Mouse (Mus musculus) neutrophil, adult 5-6 weeks (primary cell): Measurements from ENCODE around the gene Myh7b. TPM values are rescaled to one million over a fixed set of nuclear protein-coding genes. Genes with fewer than 3 reads are reported as not detected.

ENCODE experiments used
- ATAC-seq: fragments of 151-379, 151-347 bp; 2 replicates; pipeline ENCODE4 v1.8.0; 2017; ENCODE audit warnings: mild to moderate bottlenecking, moderate TSS enrichment; ENCODE audit not compliant: insufficient number of reproducible peaks, poor library complexity, low FRiP score, severe bottlenecking; ENCODE audit errors: extremely low read depth
- total RNA-seq: library from RNA; stranded (forward); fragments of 200-1000 nt; gene quantifications from 2 replicates; pipeline ENCODE4 v1.2.3, GENCODE M21; 2017

The Myh7b gene
- total RNA-seq, 1 experiment from 2014 or later = not detected

- ATAC-seq = no peak
These were observed 60.2 kb downstream of the Myh7b start for GRCm38 (mm10) chr2:155671236-155671635.

- peak; percentile 66; the same call in 1 of the 2 replicates for ATAC-seq
These were observed 62.5 kb downstream of the Myh7b start for GRCm38 (mm10) chr2:155673546-155673945.

DNA sequence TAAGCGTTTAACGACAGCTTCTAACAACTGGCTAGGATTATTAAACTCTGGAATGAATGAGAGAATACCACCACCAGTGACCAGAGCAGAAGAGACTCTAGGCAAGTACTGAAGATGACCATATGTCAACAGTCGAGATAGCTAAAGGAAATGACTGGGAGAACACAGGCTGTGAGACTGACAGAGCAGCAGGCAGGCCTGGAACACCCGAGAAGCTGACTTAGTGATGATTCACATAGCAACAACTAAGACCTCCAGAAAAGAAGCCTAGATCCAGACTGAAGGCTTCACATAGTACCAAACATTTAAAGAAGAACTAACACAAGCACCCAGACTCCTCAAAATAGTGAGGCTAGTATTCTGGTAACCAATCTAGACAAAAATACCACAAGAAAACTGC lies 64.1 kb downstream of the Myh7b start:
- no peak for ATAC-seq

- ATAC-seq = peak; percentile 48; the same call in 1 of the 2 replicates
These were observed 68.6 kb downstream of the Myh7b start for GRCm38 (mm10) chr2:155679586-155680110.

DNA sequence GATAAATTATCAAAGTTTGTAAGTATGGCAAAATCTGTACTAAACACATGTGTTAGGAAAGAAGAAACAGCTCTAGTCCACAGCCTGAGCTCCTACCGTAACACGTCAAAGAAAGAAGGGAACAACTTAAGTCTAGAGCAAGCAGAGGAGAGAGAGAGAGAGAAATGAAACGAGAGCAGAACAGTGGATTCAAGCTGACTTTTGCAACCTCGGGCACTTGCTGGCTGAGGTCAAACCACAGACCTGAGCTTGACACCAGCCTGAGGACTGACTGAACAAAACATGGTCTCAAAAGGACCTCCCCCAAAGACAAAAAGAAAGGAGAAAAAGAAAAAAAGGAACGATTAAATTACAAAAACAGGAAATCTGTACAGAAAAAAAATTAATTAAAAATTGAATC lies 69.6 kb downstream of the Myh7b start:
- no peak for ATAC-seq

GRCm38 (mm10) chr2:155681194-155681593 lies 70.2 kb downstream of the Myh7b start:
- no peak for ATAC-seq

- ATAC-seq = no peak
These were observed 70.9 kb downstream of the Myh7b start for GRCm38 (mm10) chr2:155681874-155682273.

DNA sequence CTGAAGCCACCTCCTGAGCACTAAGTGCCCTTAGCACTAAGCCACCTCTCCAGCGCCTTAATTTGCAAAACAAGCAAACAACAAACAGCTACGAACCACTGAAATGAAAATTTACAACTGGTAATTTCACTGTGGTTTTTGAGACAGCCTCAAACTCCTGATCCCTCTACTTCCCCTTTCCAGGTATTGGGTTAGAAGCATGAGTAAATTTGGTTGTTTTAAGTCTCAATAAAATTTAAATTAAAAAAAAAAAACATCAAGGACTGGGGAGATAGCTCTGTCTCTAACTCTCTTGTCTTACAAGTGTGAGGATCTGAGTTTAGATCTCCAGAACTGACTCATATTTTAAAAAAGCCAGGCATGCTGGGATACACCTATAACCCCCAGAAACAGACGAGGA lies 72.1 kb downstream of the Myh7b start:
- no peak for ATAC-seq

GRCm38 (mm10) chr2:155683821-155684220 lies 72.8 kb downstream of the Myh7b start:
- ATAC-seq = no peak

Other genes with a start within 250 kb of the Myh7b start
- 33.0 and 36.5 TPM in 2 replicates for gene Trp53inp2, start 230.2 kb upstream of the Myh7b start, total RNA-seq
- 28.5 and 33.2 TPM in 2 replicates for gene Ncoa6, start 137.3 kb upstream of the Myh7b start, total RNA-seq
- gene Acss2, start 93.3 kb upstream of the Myh7b start, total RNA-seq = 24.4 and 25.8 TPM in 2 replicates
- gene Ggt7, start 93.0 kb upstream of the Myh7b start, total RNA-seq = not detected in 2 replicates
- gene Gss, start 18.4 kb upstream of the Myh7b start, total RNA-seq = 10.9 and 13.5 TPM in 2 replicates
- 163 and 181 TPM in 2 replicates for gene Trpc4ap, start 81.2 kb downstream of the Myh7b start, total RNA-seq
- 32.8 and 38.7 TPM in 2 replicates for gene Edem2, start 118.3 kb downstream of the Myh7b start, total RNA-seq
- gene Gm17581, start 124.7 kb downstream of the Myh7b start, total RNA-seq = not detected in 2 replicates
- not detected in 2 replicates for gene Procr, start 139.9 kb downstream of the Myh7b start, total RNA-seq
- not detected in 2 replicates for gene Mmp24, start 164.1 kb downstream of the Myh7b start, total RNA-seq
- gene BC029722, start 208.2 kb downstream of the Myh7b start, total RNA-seq = 12.4 and 12.7 TPM in 2 replicates
- 48.3 and 56.8 TPM in 2 replicates for gene Eif6, start 215.7 kb downstream of the Myh7b start, total RNA-seq
- gene Fam83c, start 223.6 kb downstream of the Myh7b start, total RNA-seq = not detected in 2 replicates